Mouse (Mus musculus): Measurements from ENCODE around the gene Fbf1. TPM values are rescaled to one million over a fixed set of nuclear protein-coding genes. Genes with fewer than 3 reads are reported as not detected.

Fbf1 gene
- total RNA-seq, 2 experiments from 2014 or later: 6.0 to 6.1 TPM

GRCm38 (mm10) chr11:116111611-116112203 lies 56.3 kb downstream of the Fbf1 start:
- ATAC-seq (replicated peaks; ENCODE audit: low FRiP score, poor library complexity, severe bottlenecking): no peak

- no peak for ATAC-seq (replicated peaks; ENCODE audit: low FRiP score, poor library complexity, severe bottlenecking)
Observed at GRCm38 (mm10) chr11:116111067-116111466, 56.9 kb downstream of the Fbf1 start.

- no peak for ATAC-seq (replicated peaks; ENCODE audit: low FRiP score, poor library complexity, severe bottlenecking)
Observed at GRCm38 (mm10) chr11:116110540-116110939, 57.4 kb downstream of the Fbf1 start.

- ATAC-seq (replicated peaks; ENCODE audit: low FRiP score, poor library complexity, severe bottlenecking): no peak
Observed at GRCm38 (mm10) chr11:116110131-116110530, 57.8 kb downstream of the Fbf1 start.

GRCm38 (mm10) chr11:116109441-116110081 lies 58.4 kb downstream of the Fbf1 start:
- no peak for ATAC-seq (replicated peaks; ENCODE audit: low FRiP score, poor library complexity, severe bottlenecking)

- ATAC-seq (replicated peaks; ENCODE audit: low FRiP score, poor library complexity, severe bottlenecking): no peak
Observed at GRCm38 (mm10) chr11:116108464-116109137, 59.4 kb downstream of the Fbf1 start.

- no peak for ATAC-seq (replicated peaks; ENCODE audit: low FRiP score, poor library complexity, severe bottlenecking)
Observed at GRCm38 (mm10) chr11:116107777-116108285, 60.1 kb downstream of the Fbf1 start.

GRCm38 (mm10) chr11:116106963-116107776 lies 60.8 kb downstream of the Fbf1 start:
- ATAC-seq (replicated peaks; ENCODE audit: low FRiP score, poor library complexity, severe bottlenecking): no peak

GRCm38 (mm10) chr11:116106154-116106962 lies 61.6 kb downstream of the Fbf1 start:
- ATAC-seq (replicated peaks; ENCODE audit: low FRiP score, poor library complexity, severe bottlenecking): no peak

GRCm38 (mm10) chr11:116105065-116105464 lies 62.9 kb downstream of the Fbf1 start:
- no peak for ATAC-seq (replicated peaks; ENCODE audit: low FRiP score, poor library complexity, severe bottlenecking)

- ATAC-seq (replicated peaks; ENCODE audit: low FRiP score, poor library complexity, severe bottlenecking): peak; percentile 21; the same call in 1 of the 2 replicates
Observed at GRCm38 (mm10) chr11:116104006-116104646, 63.8 kb downstream of the Fbf1 start.

- no peak for ATAC-seq (replicated peaks; ENCODE audit: low FRiP score, poor library complexity, severe bottlenecking)
Observed at GRCm38 (mm10) chr11:116103572-116103971, 64.4 kb downstream of the Fbf1 start.

GRCm38 (mm10) chr11:116102472-116102871 lies 65.5 kb downstream of the Fbf1 start:
- ATAC-seq (replicated peaks; ENCODE audit: low FRiP score, poor library complexity, severe bottlenecking): no peak

- no peak for ATAC-seq (replicated peaks; ENCODE audit: low FRiP score, poor library complexity, severe bottlenecking)
Observed at GRCm38 (mm10) chr11:116101931-116102381, 66.0 kb downstream of the Fbf1 start.

- no peak for ATAC-seq (replicated peaks; ENCODE audit: low FRiP score, poor library complexity, severe bottlenecking)
Observed at GRCm38 (mm10) chr11:116100839-116101238, 67.1 kb downstream of the Fbf1 start.

- no peak for ATAC-seq (replicated peaks; ENCODE audit: low FRiP score, poor library complexity, severe bottlenecking)
Observed at GRCm38 (mm10) chr11:116100385-116100784, 67.6 kb downstream of the Fbf1 start.

- ATAC-seq (replicated peaks; ENCODE audit: low FRiP score, poor library complexity, severe bottlenecking): no peak
Observed at GRCm38 (mm10) chr11:116099462-116099861, 68.5 kb downstream of the Fbf1 start.

GRCm38 (mm10) chr11:116098711-116099460 lies 69.1 kb downstream of the Fbf1 start:
- no peak for ATAC-seq (replicated peaks; ENCODE audit: low FRiP score, poor library complexity, severe bottlenecking)

Data from erythroblast, adult 5-6 weeks (primary cell).